Mouse (Mus musculus): ENCODE results near the gene Cbfa2t2. TPM values are rescaled to one million over a fixed set of nuclear protein-coding genes. Genes with fewer than 3 reads are reported as not detected.

Gene Cbfa2t2
- total RNA-seq, 2 experiments from 2014 or later, result 17.0 to 18.8 TPM

DNA sequence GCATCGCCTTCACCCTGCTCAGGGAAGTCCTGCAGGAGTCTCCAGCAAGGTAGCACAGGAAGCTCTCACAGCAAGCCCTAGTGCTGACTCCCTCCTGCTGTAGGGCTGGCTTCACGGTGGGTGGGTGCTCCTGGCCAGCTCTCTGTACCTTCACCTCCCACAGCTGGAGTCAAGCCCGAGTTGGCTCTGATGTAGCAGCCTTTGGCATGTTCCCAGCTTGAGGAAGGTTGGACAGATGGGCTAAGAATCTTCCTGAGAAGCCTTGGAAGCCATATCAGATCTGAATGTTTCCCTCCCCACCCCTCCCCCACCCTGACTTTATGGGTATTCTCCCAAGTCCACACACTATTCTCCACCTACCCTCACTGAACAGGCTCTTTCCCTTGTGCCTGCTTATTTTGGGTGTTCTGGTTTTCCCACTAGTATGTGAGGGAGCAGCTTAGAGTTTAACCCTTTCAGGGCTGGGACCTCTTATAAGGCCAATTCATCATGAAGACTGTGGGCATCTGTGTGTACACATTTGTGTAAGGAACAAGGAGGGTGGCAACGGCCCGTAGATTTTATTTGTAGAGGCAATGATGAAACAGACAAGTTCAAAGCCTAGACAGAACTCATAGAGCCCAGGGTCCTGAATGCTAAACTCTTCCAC, 121.0 kb downstream of the Cbfa2t2 start:
- no peak for ATAC-seq (replicated peaks; ENCODE audit: low FRiP score, low TSS enrichment, poor library complexity, severe bottlenecking)

DNA sequence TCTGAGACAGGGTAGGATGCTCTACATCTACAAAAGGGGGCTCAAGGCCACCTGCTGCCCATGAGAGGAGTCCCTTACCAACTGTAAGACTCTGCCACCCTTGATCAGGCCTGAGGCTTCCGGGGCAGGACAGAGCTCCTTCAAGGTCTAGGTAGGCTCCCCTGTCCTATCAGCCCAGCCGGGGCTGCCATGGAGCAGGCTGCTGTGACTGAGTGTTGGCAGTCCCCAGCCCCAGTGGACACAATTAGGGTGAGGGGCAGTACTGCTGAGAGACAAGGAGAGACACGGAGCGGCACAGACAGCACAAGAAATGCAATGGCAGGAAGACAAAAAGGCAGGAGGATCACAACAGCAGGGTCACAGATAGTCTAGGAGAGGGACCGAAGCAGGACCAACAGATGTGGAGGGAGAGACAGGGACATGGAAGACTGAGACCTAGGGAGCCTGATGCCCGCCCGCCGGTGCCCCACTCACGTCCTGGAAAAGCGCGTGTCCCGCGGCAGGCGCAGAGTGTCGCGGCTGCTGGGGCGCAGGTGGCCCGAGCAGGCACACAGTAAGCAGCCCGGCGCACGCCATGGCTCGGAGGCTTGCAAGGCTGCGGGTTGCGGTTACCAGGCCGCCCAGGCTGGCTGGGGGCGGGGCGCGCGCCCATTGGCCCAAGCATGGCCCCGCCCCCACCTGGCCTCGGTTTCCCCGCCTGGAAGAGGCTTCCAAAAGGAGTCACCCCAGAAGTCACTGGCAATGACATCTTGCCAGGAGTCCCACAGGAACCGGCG, 122.2 kb downstream of the Cbfa2t2 start, which contains the start of gene Necab3:
TSS of gene Necab3 (minus strand) at position 627 of the 776 bp plus-strand sequence.
- peak; percentile 79 for ATAC-seq (replicated peaks; ENCODE audit: low FRiP score, low TSS enrichment, poor library complexity, severe bottlenecking)

DNA sequence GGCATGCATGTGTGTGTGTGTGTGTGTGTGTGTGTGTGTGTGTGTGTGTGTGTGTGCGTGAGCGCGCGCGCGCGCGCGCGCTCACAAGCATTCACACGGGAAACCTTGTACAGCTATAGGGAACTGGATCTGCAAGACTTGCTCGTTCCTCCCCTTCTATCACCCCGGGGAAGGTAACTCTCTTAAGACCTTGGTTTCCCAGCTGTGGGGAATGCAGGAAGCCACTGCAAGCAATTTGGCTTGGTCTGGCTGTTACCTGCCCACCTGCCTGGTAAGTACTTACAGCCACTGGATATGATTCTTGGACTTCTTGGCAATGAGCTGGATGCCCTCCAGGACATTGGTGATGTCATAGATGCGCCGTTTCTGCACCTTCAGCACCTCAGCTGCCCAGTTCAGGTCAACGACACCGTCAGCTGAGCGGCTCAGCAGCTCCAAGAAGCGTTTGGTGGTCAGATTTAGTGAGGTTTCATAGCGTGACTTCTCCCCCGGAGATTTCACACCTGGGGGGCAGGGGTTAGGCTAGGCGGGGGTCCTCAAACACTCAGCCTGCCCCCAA, 127.4 kb downstream of the Cbfa2t2 start:
- ATAC-seq (replicated peaks; ENCODE audit: low FRiP score, low TSS enrichment, poor library complexity, severe bottlenecking), result no peak

DNA sequence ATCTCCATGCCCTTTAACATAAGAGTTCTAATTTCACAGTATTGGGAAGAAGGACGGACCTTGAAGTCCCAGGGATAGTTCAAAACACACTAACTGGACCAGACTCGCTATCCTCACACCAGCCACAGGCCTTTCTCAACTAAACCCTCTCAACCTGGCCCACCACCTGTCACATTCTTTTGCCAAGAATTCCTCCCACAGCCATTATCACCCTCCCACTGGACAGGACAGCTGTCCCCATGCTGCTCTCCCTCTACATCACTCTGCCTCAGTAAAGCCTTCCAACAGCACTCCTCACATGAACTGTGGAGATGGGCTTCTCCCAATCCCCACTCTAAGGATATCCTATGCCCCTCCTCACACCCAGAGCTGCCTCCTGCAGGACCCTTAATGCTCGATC, 129.3 kb downstream of the Cbfa2t2 start:
- no peak for ATAC-seq (replicated peaks; ENCODE audit: low FRiP score, low TSS enrichment, poor library complexity, severe bottlenecking)

DNA sequence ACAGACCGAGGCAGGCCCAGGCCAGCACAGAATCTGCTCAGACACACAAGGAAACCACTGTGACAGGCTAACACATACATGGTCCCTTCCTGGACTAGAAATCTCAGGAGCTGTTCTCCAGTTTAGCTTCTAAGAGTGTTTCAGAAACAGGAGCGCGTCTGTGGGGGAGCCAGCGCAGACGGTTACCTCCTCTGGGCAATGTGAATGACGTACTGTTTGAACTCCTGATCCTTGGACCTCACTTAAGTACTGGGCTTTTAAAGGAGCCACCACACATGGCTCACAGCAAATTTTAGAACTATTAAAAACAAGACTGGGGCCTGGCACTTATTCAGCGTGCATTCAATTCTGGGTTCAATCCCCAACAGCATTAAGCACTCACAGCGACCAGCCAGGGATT, 130.4 kb downstream of the Cbfa2t2 start:
- no peak for ATAC-seq (replicated peaks; ENCODE audit: low FRiP score, low TSS enrichment, poor library complexity, severe bottlenecking)

DNA sequence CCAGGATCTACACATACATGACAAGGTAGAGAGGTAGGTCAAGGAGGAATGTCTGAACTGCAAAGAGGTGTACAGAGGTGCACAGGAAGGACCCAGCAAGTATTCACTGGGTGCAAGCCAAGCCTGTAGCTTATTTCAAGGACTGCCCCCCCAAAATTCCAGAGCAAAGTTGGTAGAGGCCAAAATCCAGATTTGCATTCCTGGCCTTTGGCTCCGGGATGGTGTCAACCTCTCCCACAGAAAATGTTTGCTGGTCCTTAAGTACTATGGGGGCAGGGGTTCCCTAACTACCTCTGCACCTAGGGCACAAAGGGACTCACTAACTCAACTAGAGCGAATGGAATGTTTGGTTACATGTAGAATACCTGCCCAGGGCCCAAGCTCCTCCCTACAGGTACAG, 131.5 kb downstream of the Cbfa2t2 start:
- no peak for ATAC-seq (replicated peaks; ENCODE audit: low FRiP score, low TSS enrichment, poor library complexity, severe bottlenecking)

DNA sequence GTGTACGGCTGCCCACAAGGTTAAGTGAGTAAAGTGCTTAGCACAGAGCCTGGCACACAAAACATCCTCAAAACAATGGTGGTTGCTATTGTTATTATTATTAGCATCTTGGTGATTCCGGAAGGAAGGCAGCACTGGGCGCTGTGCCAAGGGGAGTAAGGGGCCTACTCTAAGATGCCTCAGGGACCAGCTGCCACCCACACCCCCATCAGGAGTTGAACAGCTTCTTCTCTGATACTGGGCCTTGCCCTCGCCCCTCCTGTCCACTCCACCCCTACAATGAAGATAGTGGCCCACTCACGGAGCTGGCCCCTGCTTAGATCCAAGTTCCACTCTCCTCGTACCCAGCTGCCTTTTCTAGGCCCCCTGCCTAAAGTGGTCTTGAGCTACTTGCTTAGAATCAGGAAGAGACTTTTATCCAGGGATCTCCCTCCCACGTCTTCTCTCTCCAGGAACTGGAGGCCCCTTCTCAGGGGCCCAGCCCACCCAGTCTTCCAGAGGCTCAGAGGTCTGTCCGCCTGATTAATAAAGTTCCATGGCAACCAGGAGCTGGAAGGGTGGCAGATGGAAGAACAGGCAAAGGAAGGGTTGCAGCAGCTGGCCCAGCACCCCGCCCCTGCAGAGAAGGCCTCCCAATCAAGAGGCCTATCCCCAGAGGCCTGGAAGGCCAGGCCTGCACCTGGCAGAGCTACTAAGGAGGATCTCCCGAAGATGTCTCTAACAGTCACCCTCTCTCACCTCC, 132.2 kb downstream of the Cbfa2t2 start:
- ATAC-seq (replicated peaks; ENCODE audit: low FRiP score, low TSS enrichment, poor library complexity, severe bottlenecking), result peak; percentile 45

DNA sequence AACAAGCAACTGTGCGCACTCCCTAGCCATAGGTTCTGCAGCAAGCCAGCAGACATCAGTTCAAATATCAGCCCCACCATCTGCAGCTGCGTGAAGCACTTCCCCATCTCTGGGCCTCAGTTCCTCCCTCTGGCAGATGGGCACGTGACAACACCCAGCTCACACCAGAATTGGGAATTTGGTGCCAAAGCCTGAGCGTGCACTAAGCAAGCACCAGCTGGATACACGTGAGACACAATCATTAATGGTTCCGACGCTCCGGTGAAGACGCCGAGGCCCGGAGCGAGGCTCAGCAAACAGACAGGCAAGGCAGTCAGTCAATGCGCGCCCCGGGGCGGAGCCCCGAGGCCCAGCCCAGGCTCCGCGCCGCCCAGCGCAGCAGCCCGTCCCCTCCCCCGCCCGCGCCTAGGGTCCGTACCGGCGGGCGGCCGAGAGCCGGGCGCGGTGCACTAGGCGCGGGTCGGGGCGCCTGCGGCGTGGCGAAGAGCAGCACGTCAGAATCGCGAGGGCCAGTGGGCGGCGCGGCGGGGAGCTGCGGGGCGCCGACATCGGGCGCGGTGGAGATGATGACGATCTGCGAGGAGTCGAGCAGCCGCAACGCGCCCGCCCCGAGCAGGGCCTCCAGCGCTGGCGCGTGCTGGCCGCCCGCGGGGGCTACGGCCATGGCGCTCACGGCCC, 132.9 kb downstream of the Cbfa2t2 start:
- ATAC-seq (replicated peaks; ENCODE audit: low FRiP score, low TSS enrichment, poor library complexity, severe bottlenecking), result peak; percentile 57

DNA sequence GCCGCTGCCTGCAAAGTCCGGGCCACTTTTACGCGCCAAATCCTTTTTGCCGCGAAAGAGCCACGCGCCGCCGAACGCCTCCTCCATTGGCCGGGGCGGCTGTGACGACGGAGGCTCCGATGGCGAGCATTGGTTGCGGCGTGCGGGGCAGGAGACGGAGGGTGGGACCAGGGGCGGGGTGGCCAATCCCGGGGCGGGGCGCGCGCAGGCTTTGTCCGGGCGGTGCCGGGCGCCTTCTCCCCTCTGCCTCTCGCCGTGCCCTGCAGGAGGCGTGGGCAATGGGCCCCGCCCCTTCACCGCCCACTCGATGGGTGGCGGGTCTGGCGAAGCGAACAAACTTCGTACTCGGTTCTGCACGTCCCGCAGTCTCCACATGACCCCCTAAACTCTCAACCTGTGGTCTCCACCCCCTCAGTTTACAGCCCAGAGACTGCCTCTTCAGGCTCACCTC, 133.6 kb downstream of the Cbfa2t2 start, which contains the start of gene E2f1:
TSS of gene E2f1 (minus strand) at position 57 of the 451 bp plus-strand sequence.
- peak; percentile 85 for ATAC-seq (replicated peaks; ENCODE audit: low FRiP score, low TSS enrichment, poor library complexity, severe bottlenecking)

DNA sequence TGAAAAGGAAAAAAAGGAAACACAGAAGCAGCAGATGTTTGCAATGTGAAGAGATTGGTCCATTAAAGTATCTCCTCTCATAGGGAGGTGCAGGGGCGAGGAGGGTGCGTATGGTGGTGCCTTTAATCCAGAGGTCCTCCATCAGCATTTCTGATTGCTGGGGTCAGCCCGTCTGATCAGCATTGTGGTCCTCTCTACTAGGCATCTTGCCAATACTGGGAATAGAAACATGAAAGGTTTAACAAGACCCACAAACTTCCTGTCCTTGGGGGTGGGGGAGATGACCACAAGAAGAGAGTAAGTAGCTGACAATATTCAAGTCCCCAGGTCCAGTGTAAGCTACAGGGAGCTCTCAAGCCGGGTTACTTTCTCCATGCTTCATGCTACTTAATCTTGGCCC, 134.4 kb downstream of the Cbfa2t2 start:
- no peak for ATAC-seq (replicated peaks; ENCODE audit: low FRiP score, low TSS enrichment, poor library complexity, severe bottlenecking)

DNA sequence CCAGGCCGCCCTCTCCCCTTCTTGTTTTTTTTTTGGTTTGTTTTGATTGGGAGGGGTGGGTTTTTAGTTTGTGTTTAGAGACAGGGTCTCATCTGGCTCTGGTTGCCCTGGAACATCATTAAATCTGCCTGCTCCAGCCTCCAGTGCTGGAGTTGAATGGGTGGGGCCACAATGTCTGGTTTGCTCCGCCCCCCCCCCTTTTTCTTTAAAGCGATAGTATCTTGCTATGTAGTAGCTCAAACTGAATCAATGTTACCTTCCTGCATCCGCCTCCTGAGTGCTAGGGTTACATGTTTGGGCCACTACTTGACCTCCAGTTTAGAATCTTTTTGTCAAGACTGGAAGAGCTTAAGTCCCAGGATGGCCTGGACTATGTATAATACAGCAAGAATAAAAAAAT, 135.0 kb downstream of the Cbfa2t2 start:
- no peak for ATAC-seq (replicated peaks; ENCODE audit: low FRiP score, low TSS enrichment, poor library complexity, severe bottlenecking)

DNA sequence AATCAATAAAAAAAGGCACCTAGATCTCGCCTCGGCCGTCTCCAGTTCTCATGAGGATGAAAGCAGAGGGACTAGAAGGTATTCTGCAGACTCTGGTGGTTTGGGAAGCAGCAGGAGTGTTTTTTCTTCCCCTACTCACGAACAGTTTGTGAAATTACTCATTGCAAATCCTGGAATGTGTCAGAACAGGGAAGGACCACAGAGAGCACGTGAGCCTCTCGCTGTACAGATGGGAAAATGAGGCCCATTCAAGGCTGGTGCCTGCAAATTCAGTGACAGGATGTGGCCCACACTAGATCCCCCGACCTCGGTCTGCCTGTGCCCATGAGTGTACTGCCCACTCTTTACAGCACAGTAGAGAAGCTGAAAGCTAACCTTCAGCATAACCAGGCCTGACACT, 135.7 kb downstream of the Cbfa2t2 start:
- no peak for ATAC-seq (replicated peaks; ENCODE audit: low FRiP score, low TSS enrichment, poor library complexity, severe bottlenecking)

DNA sequence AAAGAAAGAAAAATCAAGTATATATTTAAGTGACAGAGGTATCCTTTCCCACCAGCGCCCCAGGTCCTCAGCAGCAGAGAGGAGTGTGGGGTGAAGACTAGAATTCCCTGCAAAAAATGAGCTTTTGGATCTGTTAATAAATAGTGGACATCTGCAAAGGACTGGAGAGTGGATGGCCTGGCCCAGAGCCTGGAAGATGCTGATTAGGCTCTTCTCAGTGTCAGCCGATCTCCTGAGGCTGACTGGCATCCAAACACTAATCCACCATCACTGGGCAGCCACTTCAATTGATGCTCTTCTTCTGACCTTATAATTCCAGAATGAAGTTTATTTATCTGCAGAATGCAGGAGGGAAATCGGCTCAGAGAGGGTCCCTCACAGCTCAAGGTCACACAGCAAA, 136.7 kb downstream of the Cbfa2t2 start:
- no peak for ATAC-seq (replicated peaks; ENCODE audit: low FRiP score, low TSS enrichment, poor library complexity, severe bottlenecking)

DNA sequence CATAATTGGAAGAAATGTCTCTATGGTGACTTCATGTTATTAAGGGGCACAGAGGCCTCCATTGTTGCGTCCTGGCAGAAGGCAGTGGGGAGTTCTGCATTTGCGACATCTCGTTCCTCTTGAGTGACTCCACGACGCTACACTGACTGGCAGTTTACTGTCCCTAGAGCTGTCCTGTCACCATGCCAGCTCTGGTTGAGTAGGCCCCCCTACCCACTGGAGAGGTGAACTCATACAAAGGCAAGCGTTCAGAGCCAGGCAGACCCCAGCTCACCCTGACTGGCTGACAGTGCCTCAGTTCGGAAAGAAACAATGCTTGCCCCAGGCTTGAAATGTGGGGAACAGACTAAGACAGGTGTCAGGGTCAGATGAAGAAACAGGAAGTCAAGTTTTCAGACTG, 138.0 kb downstream of the Cbfa2t2 start:
- no peak for ATAC-seq (replicated peaks; ENCODE audit: low FRiP score, low TSS enrichment, poor library complexity, severe bottlenecking)

DNA sequence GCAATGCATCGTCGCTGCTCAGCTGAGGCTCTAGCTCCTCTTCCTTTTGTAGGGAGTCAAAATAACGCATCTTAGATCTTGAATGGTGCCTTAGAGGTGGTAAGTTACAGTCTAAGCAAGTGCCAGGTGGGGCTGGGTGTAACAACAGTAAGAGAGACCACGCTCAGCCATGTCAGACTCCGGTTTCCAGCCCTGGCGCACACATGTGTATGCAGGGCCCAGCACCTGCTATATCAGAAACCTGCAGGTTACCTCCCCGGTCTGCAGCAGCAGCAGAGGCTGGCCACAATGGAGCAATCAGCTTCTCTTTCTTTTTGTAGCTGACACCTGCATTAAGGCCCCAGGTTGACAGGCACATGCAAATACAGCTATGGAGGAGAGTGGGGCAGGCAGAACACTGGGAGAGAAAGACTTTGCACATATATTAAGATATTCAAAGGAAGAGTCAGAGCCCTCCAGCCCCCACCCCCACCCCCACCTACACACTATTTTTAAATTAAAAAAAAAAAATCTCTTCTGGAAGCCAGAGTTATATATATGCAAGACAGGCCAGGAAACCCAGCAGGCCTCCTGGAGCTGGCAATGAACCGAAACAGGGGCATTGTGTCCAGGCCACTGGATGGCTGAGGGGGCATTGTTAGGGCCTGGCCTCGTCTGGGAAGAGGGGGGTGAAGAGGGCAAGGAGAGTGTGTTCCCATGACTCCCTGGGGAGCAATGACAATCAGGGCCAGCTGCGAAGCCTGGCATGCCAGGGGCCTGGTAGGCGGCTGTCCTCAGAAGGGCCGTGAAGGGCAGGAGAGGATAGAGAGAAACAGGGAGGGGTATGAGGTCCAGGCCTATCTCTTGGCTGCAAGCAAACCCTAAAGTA, 140.8 kb downstream of the Cbfa2t2 start:
- ATAC-seq (replicated peaks; ENCODE audit: low FRiP score, low TSS enrichment, poor library complexity, severe bottlenecking), result no peak

DNA sequence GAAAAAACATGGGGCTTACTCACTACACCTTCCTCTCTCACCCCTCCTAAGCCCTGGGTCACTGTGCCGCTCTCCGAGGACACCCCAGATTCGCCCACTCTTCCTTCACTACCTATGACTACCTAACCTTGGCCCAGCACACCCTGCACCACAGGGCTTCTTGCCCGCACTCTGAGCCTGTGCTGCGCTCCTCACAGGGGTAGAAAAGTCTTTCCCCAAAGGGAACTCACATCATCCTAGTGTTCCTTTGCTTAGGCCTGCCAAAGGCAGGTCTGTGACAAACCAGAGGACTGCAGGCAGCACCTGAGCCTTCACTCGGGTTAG, 141.4 kb downstream of the Cbfa2t2 start:
- ATAC-seq (replicated peaks; ENCODE audit: low FRiP score, low TSS enrichment, poor library complexity, severe bottlenecking), result no peak

DNA sequence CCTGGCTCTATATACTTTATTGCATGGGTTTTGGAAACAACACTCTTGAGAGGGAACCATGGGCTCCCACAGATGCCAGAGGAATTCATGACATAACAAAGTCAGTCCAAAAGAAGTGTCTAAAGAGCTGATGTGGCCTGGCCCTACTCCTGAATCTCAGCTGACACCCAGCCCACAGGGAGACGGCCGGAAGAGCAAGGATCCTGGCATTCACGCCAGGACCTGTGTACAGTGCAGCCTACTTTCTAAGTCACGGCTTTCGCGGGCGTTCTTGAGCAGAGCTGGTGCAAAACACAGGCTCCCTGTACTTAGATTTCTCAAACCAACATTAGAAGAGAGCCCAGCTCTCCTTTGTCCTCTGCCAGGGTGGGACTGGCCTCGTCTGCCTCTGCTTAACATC, 144.3 kb downstream of the Cbfa2t2 start:
- ATAC-seq (replicated peaks; ENCODE audit: low FRiP score, low TSS enrichment, poor library complexity, severe bottlenecking), result no peak

DNA sequence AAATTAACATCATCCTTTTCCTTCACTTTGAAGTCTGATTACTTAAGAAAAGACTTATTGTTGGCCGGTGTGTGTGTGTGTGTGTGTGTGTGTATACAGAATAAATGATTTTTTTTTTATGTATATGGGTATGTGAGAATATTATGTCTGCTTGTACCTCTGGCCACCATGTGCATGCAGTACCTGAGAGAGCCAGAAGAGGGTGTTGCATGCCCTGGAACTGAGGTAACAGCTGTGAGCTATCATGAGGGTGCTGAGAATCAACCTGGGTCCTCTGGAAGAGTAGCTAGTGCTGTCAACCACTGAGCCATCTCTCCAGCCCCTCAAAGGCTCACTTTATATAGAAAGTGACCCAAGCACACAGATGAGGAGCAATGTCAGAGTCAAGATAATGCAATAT, 145.1 kb downstream of the Cbfa2t2 start:
- ATAC-seq (replicated peaks; ENCODE audit: low FRiP score, low TSS enrichment, poor library complexity, severe bottlenecking), result no peak

Measured in megakaryocyte-erythroid progenitor cell, adult 5-6 weeks (primary cell).